10 mouse cellular contexts compared by ENCODE assay signal in genomic region chr17:64397254-64397897, GRCm38 (mm10).
DNase-seq lines count a peak whose midpoint lies in the region; ATAC-seq lines count a peak whose summit lies in the region.
"Had no signal": no experiment of that assay in that cellular context is flagged by ENCODE, and none has a peak within 500 bp of the region (broad histone marks: within the 10 kb centered on the region; RNA-seq: fewer than 3 reads in every experiment).

No protein-coding gene starts in this region.

- H3K4me2 ChIP-seq in neural tube, embryonic 13.5 days: peak overlapping the region; percentile 14; the same call in 1 of the 2 replicates
- peak overlapping the region; percentile 32 for H3K4me2 ChIP-seq in intestine, embryonic 16.5 days (ENCODE audit: low read depth, low read length)
- H3K4me2 ChIP-seq in liver, embryonic 15.5 days: peak overlapping the region; percentile 13; the same call in 1 of the 2 replicates
- peak overlapping the region; percentile 41 for H3K4me2 ChIP-seq in stomach, embryonic 16.5 days (ENCODE audit: low read depth, low read length)

- no peaks in the 10 kb centered on the region for H3K36me3 ChIP-seq in neural tube, embryonic 13.5 days
- no peaks in the 10 kb centered on the region for H3K36me3 ChIP-seq in intestine, embryonic 16.5 days (ENCODE audit: control insufficient read depth, insufficient read depth, low read length)
- no peaks in the 10 kb centered on the region for H3K36me3 ChIP-seq in liver, embryonic 15.5 days (replicated peaks)
- no peaks in the 10 kb centered on the region for H3K36me3 ChIP-seq in stomach, embryonic 16.5 days (ENCODE audit: control insufficient read depth, insufficient read depth, low read length)

- H3K9me3 ChIP-seq in neural tube, embryonic 13.5 days: no peaks in the 10 kb centered on the region
- no peaks in the 10 kb centered on the region for H3K9me3 ChIP-seq in intestine, embryonic 16.5 days (ENCODE audit: control insufficient read depth, low read length)
- no peaks in the 10 kb centered on the region for H3K9me3 ChIP-seq in liver, embryonic 15.5 days (replicated peaks)
- H3K9me3 ChIP-seq in stomach, embryonic 16.5 days (replicated peaks; ENCODE audit: control insufficient read depth, low read length): no peaks in the 10 kb centered on the region

- DNase-seq in neural tube, embryonic 10.5 days (ENCODE audit: extremely low spot score, low spot score): no peak
- DNase-seq in spleen, adult 12 weeks (ENCODE audit: low spot score): no peak
- no peak for DNase-seq in layer of hippocampus, adult 8-10 months (ENCODE audit: low spot score in 2 of 2)
- DNase-seq in urinary bladder, postnatal 36 days (ENCODE audit: low spot score in 2 of 2): no peak
- DNase-seq: cerebellum, adult 11-12 months had no signal

- H3K27me3 ChIP-seq in neural tube, embryonic 13.5 days: no peaks in the 10 kb centered on the region
- H3K27me3 ChIP-seq in intestine, embryonic 16.5 days (replicated peaks; ENCODE audit: control insufficient read depth, insufficient read depth, low read length): no peaks in the 10 kb centered on the region
- 0 out of 2 replicates have a peak, but pooled peaks cover 4% of the 10 kb centered on the region for H3K27me3 ChIP-seq in liver, embryonic 15.5 days
- H3K27me3 ChIP-seq in stomach, embryonic 16.5 days (ENCODE audit: control insufficient read depth, insufficient read depth, low read length): peaks cover 2% of the 10 kb centered on the region; the same call in 1 of the 2 replicates

- no peak overlapping the region for H3K9ac ChIP-seq in neural tube, embryonic 13.5 days
- no peak overlapping the region for H3K9ac ChIP-seq in intestine, embryonic 16.5 days (ENCODE audit: low read depth, low read length)
- no peak overlapping the region for H3K9ac ChIP-seq in liver, embryonic 15.5 days
- H3K9ac ChIP-seq in stomach, embryonic 16.5 days (ENCODE audit: low read length): 0 out of 2 replicates have a peak overlapping the region, but pooled peaks have one; percentile 9

- ATAC-seq in neural tube, embryonic 13.5 days (ENCODE audit: low read depth): no peak
- ATAC-seq in intestine, embryonic 16.5 days: no peak
- no peak for ATAC-seq in liver, embryonic 15.5 days (ENCODE audit: insufficient read depth)
- ATAC-seq in stomach, embryonic 16.5 days (ENCODE audit: insufficient read depth, low FRiP score): no peak
- ATAC-seq: forebrain, embryonic 14.5 days had no signal

- WGBS in neural tube, embryonic 13.5 days: 60% methylated on average over 12 of the region's 12 CpGs
- WGBS in intestine, embryonic 16.5 days: 39% methylated on average over 12 of the region's 12 CpGs
- WGBS in liver, embryonic 15.5 days (ENCODE audit: insufficient replicate concordance): 17% methylated on average over 12 of the region's 12 CpGs
- 22% methylated on average over 12 of the region's 12 CpGs for WGBS in stomach, embryonic 16.5 days

- H3K4me3 ChIP-seq in neural tube, embryonic 13.5 days: no peak overlapping the region
- peak overlapping the region; percentile 16; the same call in 1 of the 2 replicates for H3K4me3 ChIP-seq in intestine, embryonic 16.5 days (ENCODE audit: low read length)
- no peak overlapping the region for H3K4me3 ChIP-seq in liver, embryonic 15.5 days (replicated peaks)
- peak overlapping the region; percentile 21 for H3K4me3 ChIP-seq in stomach, embryonic 16.5 days (replicated peaks; ENCODE audit: low read length)

- 0 out of 2 replicates have a peak, but pooled peaks cover 12% of the 10 kb centered on the region for H3K4me1 ChIP-seq in neural tube, embryonic 13.5 days (replicated peaks)
- no peaks in the 10 kb centered on the region for H3K4me1 ChIP-seq in intestine, embryonic 16.5 days (ENCODE audit: control insufficient read depth, insufficient read depth, low read length)
- H3K4me1 ChIP-seq in liver, embryonic 15.5 days (replicated peaks): no peaks in the 10 kb centered on the region
- H3K4me1 ChIP-seq in stomach, embryonic 16.5 days (ENCODE audit: control insufficient read depth, insufficient read depth, low read length): peaks cover 3% of the 10 kb centered on the region; the same call in 1 of the 2 replicates

- H3K27ac ChIP-seq in neural tube, embryonic 13.5 days (replicated peaks): 0 out of 2 replicates have a peak overlapping the region, but pooled peaks have one; percentile 11
- no peak overlapping the region; the same call in 1 of the 2 replicates for H3K27ac ChIP-seq in intestine, embryonic 16.5 days (ENCODE audit: low read length)
- no peak overlapping the region for H3K27ac ChIP-seq in liver, embryonic 15.5 days (replicated peaks)
- H3K27ac ChIP-seq in stomach, embryonic 16.5 days (ENCODE audit: low read length): 0 out of 2 replicates have a peak overlapping the region, but pooled peaks have one; percentile 0

Comparison
In these comparisons a context has a peak if more than half of its experiments do, and no peak if none do; other contexts are left out.
1. H3K27ac ChIP-seq: peak in neural tube, embryonic 13.5 days (single experiment) and stomach, embryonic 16.5 days (single experiment); none in intestine, embryonic 16.5 days (single experiment) and liver, embryonic 15.5 days (single experiment).
2. H3K4me3 ChIP-seq: peak in intestine, embryonic 16.5 days (single experiment) and stomach, embryonic 16.5 days (single experiment); none in neural tube, embryonic 13.5 days (single experiment) and liver, embryonic 15.5 days (single experiment).
3. Peak in every context shown above with its lines, with median percentiles within 50 percentile points of each other: H3K4me2 ChIP-seq.